Mouse (Mus musculus) left cerebral cortex, adult 8-10 months (tissue): Measurements from ENCODE around the gene Zfp182. TPM values are rescaled to one million over a fixed set of nuclear protein-coding genes. Genes with fewer than 3 reads are reported as not detected.
A peak's percentile ranks its signal among the peaks of the same experiment; 100 is the strongest.

Source experiments
- DNase-seq, 2 experiments: peaks; one replicate each; pipeline ENCODE4 v3.0.0; 2022; ENCODE audit warnings: low spot score in 2 of 2
- total RNA-seq, 4 experiments: library from RNA; stranded (reverse); gene quantifications; 2 replicates each; pipeline ENCODE4 v1.2.4; 2022

Zfp182 gene
- 10 to 100 TPM in 2 of 4 experiments, 1 to 10 TPM in 2; 8.9 to 11.3 (median 9.9) TPM for total RNA-seq

- peak; percentile 20 to 73 for DNase-seq
These were observed at the start of gene Zfp182 for GRCm38 (mm10) chrX:21061866-21062543. Gene Zfp182, minus strand, starts transcription at chrX:21062316.

DNA sequence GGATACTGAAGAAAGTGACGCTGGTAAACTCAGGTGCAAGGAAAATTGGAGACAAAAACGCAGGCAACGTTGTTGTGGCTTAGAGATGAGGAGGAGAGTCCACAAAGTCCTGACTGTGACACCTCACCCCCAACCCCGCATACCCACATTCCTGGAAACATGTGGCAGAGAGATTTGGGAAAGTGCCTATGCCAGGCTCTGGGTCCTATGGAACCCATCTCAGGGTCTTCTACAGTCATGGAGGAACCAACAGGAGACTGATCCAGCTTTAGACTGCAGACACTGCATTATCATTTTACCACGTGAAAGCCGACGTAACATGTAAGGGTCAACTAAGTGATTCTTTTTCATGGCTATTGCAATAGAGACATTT is 27.7 kb upstream of the Zfp182 start:
- DNase-seq: no peak

DNA sequence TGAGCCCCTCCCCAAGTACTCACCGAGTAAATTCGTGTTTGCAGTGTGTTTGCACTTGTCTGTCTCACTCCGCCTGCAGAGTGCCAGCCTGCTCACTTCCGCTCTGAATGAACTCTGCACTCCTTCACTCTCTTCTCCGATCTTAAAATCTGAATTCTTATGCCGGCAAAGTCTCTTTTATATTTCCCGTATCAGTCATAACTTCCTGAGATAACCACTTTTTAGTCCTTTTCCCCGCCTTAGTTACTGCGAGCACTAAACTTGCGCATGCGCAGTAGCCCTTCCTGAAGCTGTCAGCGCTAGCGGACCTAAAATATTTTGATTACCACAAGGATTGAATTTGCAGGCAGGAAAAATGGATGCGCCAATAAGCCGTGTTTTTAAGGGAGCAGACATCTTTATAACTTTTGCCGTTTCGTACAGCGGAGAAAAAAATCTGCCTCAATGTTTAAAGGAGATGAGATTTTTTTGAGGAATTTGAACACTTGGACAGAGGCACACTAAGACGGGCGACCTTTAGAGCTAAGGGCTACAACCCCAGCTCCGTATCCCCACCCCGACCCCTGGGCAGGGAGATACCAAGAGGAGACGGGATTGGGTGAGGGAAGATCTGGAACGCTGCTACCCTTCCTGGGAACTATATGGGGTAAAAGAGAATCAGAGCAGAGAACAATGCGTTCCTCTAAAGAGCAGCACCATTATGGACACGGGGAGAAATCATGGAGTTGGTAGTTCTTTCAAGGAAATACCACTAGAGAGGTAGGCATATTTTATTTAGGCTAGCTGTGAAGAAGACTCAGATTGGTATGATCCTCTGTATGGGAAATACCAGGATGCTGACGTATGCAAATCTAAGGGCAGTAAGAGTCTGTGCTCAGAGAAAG is 27.1 kb upstream of the Zfp182 start, which contains the start of gene Zfp300:
Zfp300 (minus strand) TSS at position 545 of the 884 bp plus-strand sequence.
- DNase-seq: peak; percentile 34 to 70

DNA sequence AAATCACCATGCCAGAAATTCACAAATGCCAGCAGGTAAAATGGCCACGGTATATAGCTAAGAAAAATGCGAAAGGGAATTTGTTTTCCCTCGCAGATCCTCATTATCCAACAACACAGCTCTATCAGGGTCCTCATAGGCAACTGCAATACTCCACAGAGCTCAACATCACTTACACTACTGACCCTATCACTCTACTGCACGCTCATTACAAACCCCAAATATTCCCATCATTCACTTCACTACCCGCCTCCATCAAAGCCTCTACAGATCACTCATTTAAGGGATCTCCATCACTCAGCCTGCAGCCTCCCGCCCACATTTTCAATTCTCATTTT is 26.5 kb upstream of the Zfp182 start:
- no peak for DNase-seq

DNA sequence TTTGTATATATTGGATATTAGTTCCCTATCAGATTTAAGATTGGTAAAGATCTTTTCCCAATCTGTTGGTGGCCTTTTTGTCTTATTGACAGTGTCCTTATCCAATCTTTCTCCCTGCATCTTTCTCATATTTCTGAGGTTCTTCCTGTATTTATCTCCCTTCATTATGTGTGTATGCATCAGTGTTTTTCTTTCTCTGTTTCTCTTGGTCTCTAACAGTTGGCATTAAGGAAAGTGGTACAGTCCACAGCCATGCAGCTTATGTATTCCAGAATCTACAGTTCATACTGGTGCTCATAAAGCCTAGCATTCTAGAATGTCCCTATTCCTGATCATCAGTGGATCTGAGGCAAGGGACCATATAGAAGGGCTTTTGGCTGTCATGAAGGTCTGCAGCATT is 6.0 kb upstream of the Zfp182 start, which contains the start of gene Spaca5:
Spaca5 (plus strand) TSS at position 301 of the 400 bp plus-strand sequence.
- DNase-seq: no peak

DNA sequence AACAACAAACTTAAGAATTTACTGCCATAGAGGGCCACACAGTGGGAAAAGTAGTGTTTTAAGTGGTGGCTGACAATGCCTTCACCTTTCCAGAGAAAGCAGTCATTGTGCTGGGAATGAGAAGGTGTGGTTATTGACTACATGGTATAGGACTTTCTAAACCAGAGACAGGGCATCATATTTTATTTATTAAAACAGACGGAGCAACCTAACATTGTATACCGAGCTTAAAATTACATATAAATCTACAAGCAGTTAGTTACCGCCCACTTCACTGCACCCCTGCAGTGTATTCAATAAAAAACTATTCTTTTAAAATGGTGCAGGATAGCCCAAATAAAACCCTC is 401 bp upstream of the Zfp182 start:
- no peak for DNase-seq

- DNase-seq: peak in 1 of 2 experiments; percentile 3
These were observed 656 bp downstream of the Zfp182 start for GRCm38 (mm10) chrX:21061460-21061859.

DNA sequence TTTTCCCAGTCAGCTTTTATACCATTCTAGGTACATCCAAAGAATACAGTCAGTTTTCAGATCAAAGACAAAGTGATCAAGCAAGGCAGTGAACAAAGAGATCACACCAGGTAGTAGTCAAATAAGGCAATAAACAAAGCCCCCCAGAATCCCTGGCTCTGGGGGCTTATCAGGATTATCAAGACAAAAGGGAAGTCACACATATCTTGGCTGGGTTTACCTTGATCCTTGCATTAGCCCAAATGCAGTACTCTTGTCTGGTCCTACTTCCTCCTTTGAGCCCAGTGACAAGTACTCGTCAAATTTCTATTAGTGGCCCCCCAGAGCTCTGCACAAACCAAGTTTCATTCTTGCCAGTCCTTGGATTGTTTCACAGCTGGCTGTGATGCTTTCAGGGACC is 81.2 kb downstream of the Zfp182 start:
- DNase-seq: no peak

Other genes with a start within 250 kb of the Zfp182 start
- gene Timp1, start 192.2 kb downstream of the Zfp182 start, total RNA-seq: 1 to 10 TPM in 2 of 4 experiments, under 1 TPM in 2; 0.41 to 2.4 (median 1.0) TPM
- 100 to 1,000 TPM; 399 to 450 (median 434) TPM for gene Syn1, start 141.3 kb downstream of the Zfp182 start, total RNA-seq
- 10 to 100 TPM in 2 of 4 experiments, 1 to 10 TPM in 2; 6.0 to 13.3 (median 9.1) TPM for gene Cfp, start 130.8 kb downstream of the Zfp182 start, total RNA-seq
- gene Elk1, start 111.7 kb downstream of the Zfp182 start, total RNA-seq: 10 to 100 TPM; 47.8 to 56.1 (median 51.6) TPM
- gene Uxt, start 100.3 kb downstream of the Zfp182 start, total RNA-seq: 10 to 100 TPM in 3 of 4 experiments, 1 to 10 TPM in 1; 7.4 to 15.9 (median 14.2) TPM
- gene Spaca5, start 6.1 kb upstream of the Zfp182 start, total RNA-seq: not detected
- 1 to 10 TPM; 2.4 to 5.3 (median 3.6) TPM for gene Zfp300, start 27.2 kb upstream of the Zfp182 start, total RNA-seq
- gene Ssxa1, start 53.5 kb upstream of the Zfp182 start, total RNA-seq: not detected
- gene Gm21876, start 113.3 kb upstream of the Zfp182 start, total RNA-seq: not detected